Mouse (Mus musculus) hindbrain, embryonic 14.5 days (tissue): Measurements from ENCODE around the gene Rbm20. TPM values are rescaled to one million over a fixed set of nuclear protein-coding genes. Genes with fewer than 3 reads are reported as not detected.

Source experiments
- ATAC-seq: fragments of 200-750 bp; cut with Nextera tagmentation; 2 replicates; pipeline ENCODE4 v1.8.0; 2017; ENCODE audit warnings: moderate number of reproducible peaks, mild to moderate bottlenecking, moderate TSS enrichment, moderate library complexity; ENCODE audit not compliant: low FRiP score
- DNase-seq: peaks from one replicate; pipeline ENCODE4 v3.0.0-alpha.2; 2015; ENCODE audit warnings: low spot score
- H3K27ac ChIP-seq: fragments of 300-500 bp; sonication (generic); 2 replicates; pipeline ENCODE4 v1.5.1; 2014; ENCODE audit warnings: mild to moderate bottlenecking, moderate library complexity
- H3K27me3 ChIP-seq: fragments of 300-500 bp; sonication (generic); 2 replicates; pipeline ENCODE4 v1.6.1; 2014; ENCODE audit warnings: mild to moderate bottlenecking, low read length, mixed read lengths; ENCODE audit not compliant: control insufficient read depth, insufficient read depth
- H3K36me3 ChIP-seq: fragments of 300-500 bp; sonication (generic); replicated peaks from 2 replicates; pipeline ENCODE4 v1.6.1; 2014; ENCODE audit not compliant: control insufficient read depth, insufficient read depth
- H3K4me1 ChIP-seq: fragments of 300-500 bp; sonication (generic); replicated peaks from 2 replicates; pipeline ENCODE4 v1.6.1; 2014; ENCODE audit warnings: antibody characterized with exemption, low read length, mixed read lengths; ENCODE audit not compliant: control insufficient read depth, insufficient read depth
- H3K4me2 ChIP-seq: fragments of 300-500 bp; sonication (generic); replicated peaks from 2 replicates; pipeline ENCODE4 v1.6.1; 2014; ENCODE audit warnings: mild to moderate bottlenecking, moderate library complexity
- H3K4me3 ChIP-seq: fragments of 300-500 bp; sonication (generic); replicated peaks from 2 replicates; pipeline ENCODE4 v1.5.1; 2014; ENCODE audit warnings: mild to moderate bottlenecking, low read length
- H3K9ac ChIP-seq: fragments of 300-500 bp; sonication (generic); 2 replicates; pipeline ENCODE4 v1.6.1; 2014
- H3K9me3 ChIP-seq: fragments of 300-500 bp; sonication (generic); 2 replicates; pipeline ENCODE4 v1.6.1; 2016; ENCODE audit warnings: low read length; ENCODE audit not compliant: control insufficient read depth
- WGBS: fragments of 180-500 bp; shearing (Covaris S2); extraction: QIAGEN DNeasy Blood & Tissue Kit; methylation state at CpG from one replicate; pipeline ENCODE4 v1.1.7; 2014; 5-methylcytosine and 5-hydroxymethylcytosine counted together
- polyA plus RNA-seq: library from polyadenylated mRNA; unstranded; fragments of >200 nt; fragmentation: Nextera tagmentation; extraction: Ambion mirVana; gene quantifications from 2 replicates; pipeline ENCODE4 v1.2.1, GENCODE M21; 2014

Rbm20 gene
- polyA plus RNA-seq, 1 experiment from 2014 or later: 0.94 TPM

GRCm38 (mm10) chr19:53838850-53839249 is 161.7 kb downstream of the Rbm20 start:
- ATAC-seq (no peak), DNase-seq (no peak)
- Histone ChIP-seq H3K9me3 (no peaks in the 10 kb centered on the region), H3K4me1 (0 out of 2 replicates have a peak, but pooled peaks cover 6% of the 10 kb centered on the region), H3K9ac (no peak overlapping the region), H3K36me3 (no peaks in the 10 kb centered on the region), H3K27me3 (no peaks in the 10 kb centered on the region), H3K4me2 (no peak overlapping the region), H3K27ac (no peak overlapping the region), H3K4me3 (no peak overlapping the region)
- 66% methylated on average over 9 of the region's 9 CpGs for WGBS

GRCm38 (mm10) chr19:53839837-53840236 is 162.7 kb downstream of the Rbm20 start:
- H3K4me1 ChIP-seq: 0 out of 2 replicates have a peak, but pooled peaks cover 6% of the 10 kb centered on the region
- no peaks in the 10 kb centered on the region for H3K27me3 ChIP-seq
- DNase-seq (no peak), ATAC-seq (no peak)
- H3K36me3 ChIP-seq: no peaks in the 10 kb centered on the region
- H3K4me2 ChIP-seq: no peak overlapping the region
- H3K27ac ChIP-seq: no peak overlapping the region
- no peak overlapping the region for H3K4me3 ChIP-seq
- no peak overlapping the region for H3K9ac ChIP-seq
- no peaks in the 10 kb centered on the region for H3K9me3 ChIP-seq
- WGBS: 37% methylated on average over 6 of the region's 6 CpGs

DNA sequence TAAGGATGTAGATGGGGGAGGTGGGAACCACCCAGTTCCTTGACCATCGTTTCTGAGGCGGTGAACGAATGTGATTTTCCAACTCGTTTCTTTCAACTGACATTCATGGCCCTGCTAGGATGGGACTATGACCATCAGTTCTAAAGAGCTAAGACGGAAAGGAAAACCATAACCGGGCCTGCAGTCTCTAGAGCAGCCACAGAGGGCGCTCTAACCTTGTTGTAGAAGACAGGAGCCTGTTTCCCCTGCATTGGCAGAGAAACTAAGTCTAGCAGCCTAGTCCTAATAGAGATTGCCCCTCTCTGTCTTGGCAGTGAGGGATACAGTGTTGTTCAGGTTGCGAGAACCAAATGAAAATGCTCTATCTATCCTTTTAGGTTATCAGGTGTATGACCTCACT is 164.8 kb downstream of the Rbm20 start:
- Histone ChIP-seq H3K9ac (no peak overlapping the region), H3K27ac (no peak overlapping the region), H3K27me3 (no peaks in the 10 kb centered on the region), H3K4me3 (no peak overlapping the region), H3K4me2 (no peak overlapping the region), H3K4me1 (0 out of 2 replicates have a peak, but pooled peaks cover 6% of the 10 kb centered on the region), H3K9me3 (no peaks in the 10 kb centered on the region), H3K36me3 (no peaks in the 10 kb centered on the region)
- DNase-seq: no peak
- 67% methylated on average over 8 of the region's 8 CpGs for WGBS
- no peak for ATAC-seq

DNA sequence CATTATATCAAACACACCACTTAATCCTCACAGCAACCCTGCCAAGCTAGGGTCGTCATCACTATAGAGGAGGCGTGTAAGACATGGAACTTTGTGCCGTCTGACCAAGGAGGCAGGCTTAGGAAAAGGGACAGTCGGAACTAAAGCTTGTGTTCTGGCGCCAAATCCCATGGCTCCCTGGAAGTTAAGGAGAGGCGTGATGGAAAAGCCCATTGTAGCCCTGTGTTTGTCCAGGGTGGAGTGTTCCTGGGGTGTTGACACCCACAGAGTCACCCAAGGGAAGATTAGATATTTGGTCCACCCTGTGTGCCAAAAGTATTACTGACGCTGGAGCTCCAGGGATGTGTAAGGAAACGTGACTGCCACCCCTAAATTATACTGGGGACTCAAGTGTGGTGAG is 166.9 kb downstream of the Rbm20 start:
- Histone ChIP-seq H3K36me3 (no peaks in the 10 kb centered on the region), H3K4me1 (0 out of 2 replicates have a peak, but pooled peaks cover 6% of the 10 kb centered on the region), H3K9me3 (no peaks in the 10 kb centered on the region), H3K4me3 (no peak overlapping the region), H3K9ac (no peak overlapping the region), H3K27me3 (no peaks in the 10 kb centered on the region), H3K27ac (no peak overlapping the region), H3K4me2 (no peak overlapping the region)
- no peak for DNase-seq
- no peak for ATAC-seq
- WGBS: 95% methylated on average over 8 of the region's 8 CpGs

DNA sequence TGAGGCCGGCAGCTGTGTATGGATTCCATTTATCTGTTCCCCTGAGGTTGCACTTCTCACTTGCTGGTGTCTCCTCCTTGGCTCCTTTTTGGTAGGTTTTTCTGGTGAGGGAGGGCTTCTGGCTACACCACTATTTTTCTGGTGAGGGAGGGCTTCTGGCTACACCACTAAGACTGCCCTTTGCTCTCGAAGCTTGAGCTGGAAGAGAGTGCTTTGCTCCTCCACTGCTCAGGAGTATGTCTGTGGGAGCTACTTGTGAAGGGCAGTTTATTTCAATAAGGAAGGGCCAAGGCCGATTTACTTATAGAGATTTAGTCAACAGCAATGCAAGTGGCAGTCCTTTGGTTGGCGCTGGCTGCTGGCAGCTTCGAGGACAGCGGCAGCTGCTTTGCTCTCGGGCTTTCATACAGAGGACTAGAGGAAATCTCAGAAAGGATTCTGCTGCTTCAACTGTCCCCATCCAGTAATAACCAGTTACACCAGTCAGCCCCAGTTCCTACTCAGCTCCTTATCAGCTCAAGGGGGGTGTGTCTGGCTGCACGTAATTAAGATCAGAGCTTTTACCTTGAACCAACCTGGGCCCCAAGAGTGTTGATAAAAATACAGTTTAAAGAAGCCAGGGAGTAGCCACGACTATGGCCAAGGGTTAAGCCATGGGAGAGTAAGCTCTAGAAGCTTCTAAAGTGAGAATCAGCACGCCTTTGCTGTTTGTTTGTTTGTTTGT is 171.3 kb downstream of the Rbm20 start:
- no peak overlapping the region for H3K9ac ChIP-seq
- ATAC-seq (no peak), DNase-seq (no peak)
- 89% methylated on average over 10 of the region's 10 CpGs for WGBS
- H3K9me3 ChIP-seq: no peaks in the 10 kb centered on the region
- H3K4me1 ChIP-seq: peaks cover 23% of the 10 kb centered on the region
- H3K27ac ChIP-seq: no peak overlapping the region
- H3K27me3 ChIP-seq: no peaks in the 10 kb centered on the region
- no peaks in the 10 kb centered on the region for H3K36me3 ChIP-seq
- no peak overlapping the region for H3K4me2 ChIP-seq
- no peak overlapping the region for H3K4me3 ChIP-seq

- peak; percentile 54 for DNase-seq
- no peak for ATAC-seq
- H3K4me2 ChIP-seq: no peak overlapping the region
These were observed 173.2 kb downstream of the Rbm20 start for GRCm38 (mm10) chr19:53850166-53850922.

DNA sequence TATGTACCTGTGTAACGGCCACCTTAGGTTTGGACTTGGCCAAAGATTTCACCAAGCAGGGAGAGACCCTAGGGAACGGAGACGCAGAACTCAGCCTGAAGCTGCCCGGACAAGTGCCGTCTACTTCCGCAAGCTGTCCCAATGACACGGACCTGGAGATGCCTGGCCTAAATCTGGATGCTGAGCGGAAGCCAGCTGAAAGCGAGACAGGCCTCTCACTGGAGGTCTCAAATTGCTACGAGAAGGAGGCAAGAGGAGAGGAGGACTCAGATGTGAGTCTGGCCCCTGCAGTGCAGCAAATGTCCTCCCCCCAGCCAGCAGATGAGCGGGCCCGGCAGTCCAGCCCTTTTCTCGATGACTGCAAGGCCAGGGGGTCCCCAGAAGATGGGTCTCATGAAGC is 174.2 kb downstream of the Rbm20 start:
- WGBS: 81% methylated on average over 13 of the region's 13 CpGs
- no peak for DNase-seq
- H3K4me1 ChIP-seq: peaks cover 26% of the 10 kb centered on the region

More at GRCm38 (mm10) chr19:53850166-53850922, 173.2 kb downstream of the Rbm20 start:
- no peak overlapping the region for H3K4me3 ChIP-seq
- H3K27me3 ChIP-seq: no peaks in the 10 kb centered on the region
- WGBS: 57% methylated on average over 18 of the region's 18 CpGs
- H3K4me1 ChIP-seq: peaks cover 26% of the 10 kb centered on the region
- H3K9ac ChIP-seq: no peak overlapping the region
- no peaks in the 10 kb centered on the region for H3K9me3 ChIP-seq
- no peaks in the 10 kb centered on the region for H3K36me3 ChIP-seq
- H3K27ac ChIP-seq: no peak overlapping the region; the same call in 1 of the 2 replicates

DNA sequence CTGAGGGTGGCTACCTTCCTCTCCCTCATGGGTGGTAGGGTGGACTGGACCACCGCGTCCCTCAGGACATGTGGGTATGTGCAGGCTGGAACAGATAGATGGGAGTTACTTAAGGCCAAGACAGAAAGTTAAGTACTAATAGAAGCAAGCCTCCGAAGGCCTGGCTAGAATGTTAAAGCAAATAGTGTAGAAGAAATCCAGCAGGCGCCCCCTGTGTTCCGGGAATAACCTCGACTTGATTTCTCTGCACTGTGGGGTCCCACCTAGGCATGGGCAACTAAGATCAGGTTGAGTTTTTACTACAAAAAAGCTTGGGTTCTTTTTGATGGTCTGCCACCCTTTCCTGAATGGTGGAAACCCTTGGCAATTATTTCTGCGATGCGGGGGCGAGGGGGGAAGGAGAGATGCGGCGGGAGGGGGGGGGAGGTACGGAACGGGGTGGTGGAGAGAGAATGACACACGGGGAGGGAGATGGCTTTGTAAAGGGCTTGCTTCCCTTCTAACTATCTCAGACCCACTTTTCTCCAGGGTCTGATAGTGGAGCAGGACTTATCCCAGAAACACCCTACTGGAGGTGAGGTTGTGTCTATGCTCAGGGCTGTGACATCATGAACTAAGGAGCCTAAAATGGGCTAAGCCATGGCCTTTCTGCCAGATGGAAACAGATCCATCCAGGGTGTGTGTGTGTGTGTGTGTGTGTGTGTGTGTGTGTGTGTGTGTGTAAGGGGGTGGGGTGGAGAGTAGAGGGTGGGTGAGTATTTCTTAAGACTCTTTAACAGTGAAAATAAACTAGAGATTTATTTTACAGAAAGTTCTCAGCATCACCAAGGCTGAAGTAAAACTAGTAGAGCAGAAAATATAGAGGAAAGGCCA is 175.0 kb downstream of the Rbm20 start:
- H3K27ac ChIP-seq: peak overlapping the region; percentile 87
- H3K9ac ChIP-seq: no peak overlapping the region
- H3K4me3 ChIP-seq: no peak overlapping the region
- peaks cover 26% of the 10 kb centered on the region for H3K4me1 ChIP-seq
- 0 out of 2 replicates have a peak overlapping the region, but pooled peaks have one; percentile 35 for H3K4me2 ChIP-seq
- WGBS: 75% methylated on average over 14 of the region's 14 CpGs
- no peaks in the 10 kb centered on the region for H3K9me3 ChIP-seq
- H3K36me3 ChIP-seq: no peaks in the 10 kb centered on the region
- H3K27me3 ChIP-seq: no peaks in the 10 kb centered on the region
- peak; percentile 43 for ATAC-seq
- DNase-seq: no peak

More for the DNA sequence above, 174.2 kb downstream of the Rbm20 start:
- Histone ChIP-seq H3K4me3 (no peak overlapping the region), H3K4me2 (no peak overlapping the region), H3K36me3 (no peaks in the 10 kb centered on the region), H3K9me3 (no peaks in the 10 kb centered on the region), H3K27ac (no peak overlapping the region; the same call in 1 of the 2 replicates), H3K9ac (no peak overlapping the region), H3K27me3 (no peaks in the 10 kb centered on the region)
- no peak for ATAC-seq
